In genomic region chr17:88527781-88528180, GRCm38 (mm10) we compare ENCODE assay signal across 11 mouse cellular contexts. TPM values are rescaled to one million over a fixed set of nuclear protein-coding genes. Genes with fewer than 3 reads are reported as not detected.
A peak's percentile ranks its signal among the peaks of the same experiment; 100 is the strongest.
DNase-seq lines count a peak whose midpoint lies in the region; ATAC-seq and TF ChIP-seq lines count a peak whose summit lies in the region.
"Had no signal": no experiment of that assay in that cellular context is flagged by ENCODE, and none has a peak within 500 bp of the region (broad histone marks: within the 10 kb centered on the region; RNA-seq: fewer than 3 reads in every experiment).

No protein-coding gene starts in this region.

- no peak overlapping the region for H3K4me3 ChIP-seq in kidney, embryonic 14.5 days (ENCODE audit: low read length)
- H3K4me3 ChIP-seq in lung, postnatal 0 days (ENCODE audit: low read depth, low read length), result no peak overlapping the region
- H3K4me3 ChIP-seq: heart, embryonic 15.5 days; limb, embryonic 15.5 days; neural tube, embryonic 13.5 days had no signal

- 0 out of 2 replicates have a peak, but pooled peaks cover 7% of the 10 kb centered on the region for H3K4me1 ChIP-seq in kidney, embryonic 14.5 days (ENCODE audit: control insufficient read depth, insufficient read depth, low read length)
- 0 out of 2 replicates have a peak, but pooled peaks cover 7% of the 10 kb centered on the region for H3K4me1 ChIP-seq in lung, postnatal 0 days (ENCODE audit: insufficient read depth, low read depth, low read length)

- ATAC-seq in kidney, embryonic 14.5 days (ENCODE audit: low FRiP score, low TSS enrichment), result no peak
- ATAC-seq in lung, postnatal 0 days, result no peak
- no peak for ATAC-seq in cerebellum, adult (ENCODE audit: insufficient number of reproducible peaks, low FRiP score, low TSS enrichment)

- no peaks in the 10 kb centered on the region for H3K27me3 ChIP-seq in kidney, embryonic 14.5 days (ENCODE audit: control insufficient read depth, insufficient read depth, low read length)
- no peaks in the 10 kb centered on the region for H3K27me3 ChIP-seq in lung, postnatal 0 days (replicated peaks; ENCODE audit: insufficient read depth, low read length)
- H3K27me3 ChIP-seq: heart, embryonic 15.5 days; neural tube, embryonic 13.5 days had no signal

- peak; percentile 50 to 57 for DNase-seq in cerebellum, postnatal 14 days
- no peak for DNase-seq in cerebellum, adult 11 months
- peak; percentile 53 to 71 for DNase-seq in kidney, postnatal 36 days
- DNase-seq in MEL-GATA-1-ER (ENCODE audit: extremely low read depth, low read depth), result peak; percentile 29
- DNase-seq in lung, postnatal 0 days (ENCODE audit: low spot score), result peak; percentile 84
- DNase-seq in gastrocnemius, postnatal 36 days, result no peak

- TF ChIP-seq EP300 in lung, postnatal 0 days (IDR thresholded peaks at IDR 0.05), result no peak

- no peaks in the 10 kb centered on the region for H3K9me3 ChIP-seq in kidney, embryonic 14.5 days (ENCODE audit: control insufficient read depth, low read length)
- no peaks in the 10 kb centered on the region for H3K9me3 ChIP-seq in lung, postnatal 0 days (ENCODE audit: low read length)
- H3K9me3 ChIP-seq: heart, embryonic 15.5 days; limb, embryonic 15.5 days; neural tube, embryonic 13.5 days had no signal

- WGBS in kidney, embryonic 14.5 days, result 13% methylated on average over 2 of the region's 2 CpGs
- WGBS in lung, postnatal 0 days, result 4% methylated on average over 2 of the region's 2 CpGs

- no peak overlapping the region for H3K9ac ChIP-seq in kidney, embryonic 14.5 days (ENCODE audit: low read depth, low read length)
- no peak overlapping the region for H3K9ac ChIP-seq in lung, postnatal 0 days (replicated peaks; ENCODE audit: low read depth)
- H3K9ac ChIP-seq: heart, embryonic 15.5 days; limb, embryonic 15.5 days; neural tube, embryonic 13.5 days had no signal

- no peaks in the 10 kb centered on the region for H3K36me3 ChIP-seq in kidney, embryonic 14.5 days (ENCODE audit: control insufficient read depth, insufficient read depth, low read length)
- H3K36me3 ChIP-seq in lung, postnatal 0 days (ENCODE audit: insufficient read depth, low read length), result no peaks in the 10 kb centered on the region
- H3K36me3 ChIP-seq: heart, embryonic 15.5 days; limb, embryonic 15.5 days; neural tube, embryonic 13.5 days had no signal

- H3K27ac ChIP-seq in kidney, embryonic 14.5 days (ENCODE audit: low read depth, low read length), result no peak overlapping the region
- no peak overlapping the region for H3K27ac ChIP-seq in lung, postnatal 0 days (ENCODE audit: low read length)
- H3K27ac ChIP-seq: heart, embryonic 15.5 days; limb, embryonic 15.5 days; neural tube, embryonic 13.5 days had no signal

- intact Hi-C loops in gastrocnemius, postnatal 36 days (cut with DNase I), result no loop called here

- peak; percentile 71 for TF ChIP-seq CTCF in lung, postnatal 0 days (IDR thresholded peaks at IDR 0.05)

- H3K4me2 ChIP-seq in kidney, embryonic 14.5 days (replicated peaks; ENCODE audit: low read depth, low read length), result no peak overlapping the region
- no peak overlapping the region for H3K4me2 ChIP-seq in lung, postnatal 0 days (replicated peaks; ENCODE audit: low read depth, low read length)
- H3K4me2 ChIP-seq: heart, embryonic 15.5 days; limb, embryonic 15.5 days; neural tube, embryonic 13.5 days had no signal

RNA-seq across cellular contexts. Expression of gene Ppp1r21, which starts 2.1 kb away (rescaled TPM):
- 19.5 and 30.3 TPM in 2 replicates for polyA plus RNA-seq in kidney, embryonic 14.5 days (2014; fragmentation: Nextera tagmentation; extraction: Ambion mirVana)
- 18.6 TPM in 2 replicates for polyA plus RNA-seq in lung, postnatal 0 days (2015; fragmentation: Nextera tagmentation; extraction: Ambion mirVana)
- total RNA-seq in gastrocnemius, postnatal 36 days (2021), result 1 to 10 TPM; 4.5 to 4.7 TPM

Comparison
In these comparisons a context has a peak if more than half of its experiments do, and no peak if none do; other contexts are left out.
1. DNase-seq: peak in cerebellum, postnatal 14 days (2 of 2), kidney, postnatal 36 days (2 of 2), MEL-GATA-1-ER (single experiment) and lung, postnatal 0 days (single experiment); none in cerebellum, adult 11 months (single experiment) and gastrocnemius, postnatal 36 days (0 of 2).